In the genomic region with DNA sequence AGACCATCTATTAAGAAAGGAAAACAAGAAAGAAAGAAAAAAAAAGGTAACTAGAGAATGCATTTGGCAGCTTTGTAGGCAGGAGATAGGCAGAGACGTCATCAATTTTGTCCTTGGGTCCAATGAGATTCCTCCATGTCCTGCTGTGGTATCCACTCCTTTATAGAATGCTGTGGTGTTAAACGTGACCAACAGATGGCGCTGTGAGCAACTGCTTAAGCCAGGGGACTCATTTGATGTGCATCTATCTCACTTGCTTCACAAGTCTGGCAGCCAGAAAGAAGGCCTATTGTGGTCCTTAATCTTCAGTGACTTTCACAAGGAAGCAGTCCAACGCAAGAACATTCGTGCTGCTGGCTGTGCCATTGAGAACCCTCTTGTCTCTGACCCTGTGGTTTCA, we compare ENCODE assay signal across 9 mouse cellular contexts. TPM values are rescaled to one million over a fixed set of nuclear protein-coding genes. Genes with fewer than 3 reads are reported as not detected.
DNase-seq lines count a peak whose midpoint lies in the region; ATAC-seq and TF ChIP-seq lines count a peak whose summit lies in the region.
"Had no signal": no experiment of that assay in that cellular context is flagged by ENCODE, and none has a peak within 500 bp of the region (broad histone marks: within the 10 kb centered on the region; RNA-seq: fewer than 3 reads in every experiment).

No protein-coding gene starts in this region.

- H3K4me3 ChIP-seq in forebrain, embryonic 11.5 days (ENCODE audit: low read depth, low read length) = no peak overlapping the region
- no peak overlapping the region for H3K4me3 ChIP-seq in forebrain, embryonic 15.5 days
- H3K4me3 ChIP-seq in liver, postnatal 0 days (ENCODE audit: low read depth, low read length) = no peak overlapping the region
- H3K4me3 ChIP-seq: megakaryocyte, embryonic 14.5 days had no signal

- no peak for TF ChIP-seq EP300 in liver, postnatal 0 days (IDR thresholded peaks at IDR 0.05; ENCODE audit: low read depth)

- no peak overlapping the region for H3K9ac ChIP-seq in forebrain, embryonic 11.5 days (ENCODE audit: low read length)
- H3K9ac ChIP-seq in forebrain, embryonic 15.5 days (replicated peaks) = no peak overlapping the region
- no peak overlapping the region for H3K9ac ChIP-seq in liver, postnatal 0 days (replicated peaks)

- no peak overlapping the region for H3K4me2 ChIP-seq in forebrain, embryonic 11.5 days (ENCODE audit: low read depth, low read length, severe bottlenecking)
- no peak overlapping the region for H3K4me2 ChIP-seq in forebrain, embryonic 15.5 days (replicated peaks)
- no peak overlapping the region for H3K4me2 ChIP-seq in liver, postnatal 0 days (ENCODE audit: low read depth, low read length)

- H3K36me3 ChIP-seq in forebrain, embryonic 11.5 days (ENCODE audit: control insufficient read depth, insufficient read depth, low read length) = no peaks in the 10 kb centered on the region
- no peaks in the 10 kb centered on the region for H3K36me3 ChIP-seq in forebrain, embryonic 15.5 days
- H3K36me3 ChIP-seq in liver, postnatal 0 days (replicated peaks; ENCODE audit: insufficient read depth, low read length) = no peaks in the 10 kb centered on the region

- H3K9me3 ChIP-seq in forebrain, embryonic 11.5 days (ENCODE audit: control insufficient read depth, low read length) = no peaks in the 10 kb centered on the region
- no peaks in the 10 kb centered on the region for H3K9me3 ChIP-seq in forebrain, embryonic 15.5 days
- no peaks in the 10 kb centered on the region for H3K9me3 ChIP-seq in liver, postnatal 0 days (ENCODE audit: low read length)

- H3K4me1 ChIP-seq in forebrain, embryonic 11.5 days (replicated peaks; ENCODE audit: control insufficient read depth, insufficient read depth, low read length) = no peaks in the 10 kb centered on the region
- no peaks in the 10 kb centered on the region for H3K4me1 ChIP-seq in forebrain, embryonic 15.5 days
- H3K4me1 ChIP-seq in liver, postnatal 0 days (ENCODE audit: insufficient read depth) = no peaks in the 10 kb centered on the region

- peak; percentile 76 for DNase-seq in forebrain, embryonic 11.5 days (ENCODE audit: low spot score)
- peak; percentile 88 for DNase-seq in R1 (ENCODE audit: low read depth, low spot score)
- DNase-seq in cerebellum, postnatal 10 days = peak; percentile 74 to 77
- DNase-seq in gastrocnemius, postnatal 10 days = peak; percentile 66
- DNase-seq in kidney, postnatal 36 days = peak; percentile 41 to 81
- DNase-seq in liver, postnatal 0 days = peak; percentile 66
- DNase-seq in right cerebral cortex, postnatal 10 days (ENCODE audit: low spot score in 2 of 2) = peak; percentile 68 to 74

- no peak overlapping the region for H3K27ac ChIP-seq in forebrain, embryonic 11.5 days (ENCODE audit: low read depth, low read length)
- no peak overlapping the region for H3K27ac ChIP-seq in forebrain, embryonic 15.5 days (replicated peaks)
- no peak overlapping the region for H3K27ac ChIP-seq in liver, postnatal 0 days (ENCODE audit: low read depth)

- H3K27me3 ChIP-seq in forebrain, embryonic 11.5 days (ENCODE audit: control insufficient read depth, insufficient read depth, low read length) = no peaks in the 10 kb centered on the region
- H3K27me3 ChIP-seq in forebrain, embryonic 15.5 days = no peaks in the 10 kb centered on the region
- no peaks in the 10 kb centered on the region for H3K27me3 ChIP-seq in liver, postnatal 0 days (ENCODE audit: insufficient read depth, low read length)
- H3K27me3 ChIP-seq: megakaryocyte, embryonic 14.5 days had no signal

- WGBS in forebrain, embryonic 11.5 days = 13% methylated on average over 5 of the region's 5 CpGs
- WGBS in forebrain, embryonic 15.5 days = 15% methylated on average over 5 of the region's 5 CpGs
- 13% methylated on average over 5 of the region's 5 CpGs for WGBS in liver, postnatal 0 days (ENCODE audit: insufficient replicate concordance)

- no peak; the same call in 1 of the 2 replicates for ATAC-seq in forebrain, embryonic 11.5 days (replicated peaks; ENCODE audit: low FRiP score)
- ATAC-seq in forebrain, embryonic 15.5 days (replicated peaks) = no peak
- peak; percentile 50; the same call in 1 of the 2 replicates for ATAC-seq in liver, postnatal 0 days

- peak; percentile 86 for TF ChIP-seq CTCF in liver, postnatal 0 days (IDR thresholded peaks at IDR 0.05; ENCODE audit: low read depth)

RNA-seq across cellular contexts. Expression of a gene that starts 6.9 kb away (rescaled TPM):
- 2.8 and 3.3 TPM in 2 replicates for polyA plus RNA-seq in forebrain, embryonic 11.5 days (2014; fragmentation: Nextera tagmentation; extraction: Ambion mirVana)
- 5.8 TPM in 2 replicates for polyA plus RNA-seq in forebrain, embryonic 15.5 days (2015; fragmentation: Nextera tagmentation; extraction: Ambion mirVana)
- 1 to 10 TPM in 1 of 2 experiments, under 1 TPM in 1; 0.85 to 1.0 TPM for total RNA-seq in gastrocnemius, postnatal 10 days (2021)
- 0.62 and 0.65 TPM in 2 replicates for polyA plus RNA-seq in liver, postnatal 0 days (2015; fragmentation: Nextera tagmentation; extraction: Ambion mirVana)

RNA-seq across cellular contexts. Expression of a gene that starts 8.1 kb away (rescaled TPM):
- not detected in 2 replicates for polyA plus RNA-seq in forebrain, embryonic 11.5 days (2014; fragmentation: Nextera tagmentation; extraction: Ambion mirVana)
- 0.06 TPM in 1 of 2 replicates, not detected in the other for polyA plus RNA-seq in forebrain, embryonic 15.5 days (2015; fragmentation: Nextera tagmentation; extraction: Ambion mirVana)
- total RNA-seq in gastrocnemius, postnatal 10 days (2021) = 100 to 1,000 TPM; 159 to 177 TPM
- polyA plus RNA-seq in liver, postnatal 0 days (2015; fragmentation: Nextera tagmentation; extraction: Ambion mirVana) = 0.06 and 1.1 TPM in 2 replicates
